Mouse (Mus musculus): ENCODE results near the gene Brpf1. TPM values are rescaled to one million over a fixed set of nuclear protein-coding genes. Genes with fewer than 3 reads are reported as not detected.
A peak's percentile ranks its signal among the peaks of the same experiment; 100 is the strongest.

Brpf1 gene
- total RNA-seq, 2 experiments from 2014 or later = 43.8 to 53.2 TPM

- no peak for ATAC-seq (replicated peaks; ENCODE audit: poor library complexity, severe bottlenecking)
These were observed 44.2 kb downstream of the Brpf1 start for GRCm38 (mm10) chr6:113351161-113351560.

- peak; percentile 95 for ATAC-seq (replicated peaks; ENCODE audit: poor library complexity, severe bottlenecking)
These were observed 44.7 kb downstream of the Brpf1 start for GRCm38 (mm10) chr6:113351653-113352052.

- ATAC-seq (replicated peaks; ENCODE audit: poor library complexity, severe bottlenecking) = no peak
These were observed 45.9 kb downstream of the Brpf1 start for GRCm38 (mm10) chr6:113352820-113353219.

- no peak for ATAC-seq (replicated peaks; ENCODE audit: poor library complexity, severe bottlenecking)
These were observed 46.8 kb downstream of the Brpf1 start for GRCm38 (mm10) chr6:113353696-113354095.

DNA sequence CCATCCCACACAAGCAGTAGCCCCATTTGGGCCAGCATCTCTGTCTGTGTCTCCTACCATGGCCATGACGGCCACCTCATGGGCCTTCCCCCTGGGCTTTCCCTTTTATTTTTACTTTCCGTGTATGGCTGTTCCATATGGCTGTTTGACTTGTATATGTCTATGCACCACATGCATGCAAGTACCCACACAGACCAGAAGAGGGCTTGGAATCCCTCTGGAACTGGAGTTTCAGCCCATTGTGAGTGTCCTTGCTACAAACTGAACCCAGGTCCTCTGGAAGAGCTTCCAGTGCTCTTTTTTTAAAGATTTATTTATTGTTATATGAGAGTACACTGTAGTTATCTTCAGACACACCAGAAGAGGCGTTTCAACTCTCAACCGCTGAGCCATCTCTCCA, 54.5 kb downstream of the Brpf1 start:
- ATAC-seq (replicated peaks; ENCODE audit: poor library complexity, severe bottlenecking) = no peak

DNA sequence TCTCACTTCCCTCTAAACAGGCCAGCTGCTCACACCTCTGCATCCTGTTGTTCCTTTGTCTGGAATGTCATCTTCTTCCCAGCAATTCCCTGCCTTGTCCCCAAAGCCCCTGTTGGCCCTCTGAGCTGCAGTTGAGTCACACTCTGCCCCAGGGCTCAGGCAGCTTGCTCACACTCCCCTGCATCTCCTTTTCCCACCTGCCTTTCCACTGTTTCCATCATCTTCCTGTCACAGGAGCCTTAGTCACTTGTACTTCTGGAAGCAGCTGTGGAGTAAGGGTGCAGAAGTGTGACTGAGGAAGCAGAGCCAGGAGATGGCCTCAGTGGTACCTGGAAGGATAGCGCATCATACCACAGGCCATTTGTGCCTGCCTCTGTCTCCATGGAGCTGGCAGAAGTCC, 55.3 kb downstream of the Brpf1 start:
- ATAC-seq (replicated peaks; ENCODE audit: poor library complexity, severe bottlenecking) = no peak

DNA sequence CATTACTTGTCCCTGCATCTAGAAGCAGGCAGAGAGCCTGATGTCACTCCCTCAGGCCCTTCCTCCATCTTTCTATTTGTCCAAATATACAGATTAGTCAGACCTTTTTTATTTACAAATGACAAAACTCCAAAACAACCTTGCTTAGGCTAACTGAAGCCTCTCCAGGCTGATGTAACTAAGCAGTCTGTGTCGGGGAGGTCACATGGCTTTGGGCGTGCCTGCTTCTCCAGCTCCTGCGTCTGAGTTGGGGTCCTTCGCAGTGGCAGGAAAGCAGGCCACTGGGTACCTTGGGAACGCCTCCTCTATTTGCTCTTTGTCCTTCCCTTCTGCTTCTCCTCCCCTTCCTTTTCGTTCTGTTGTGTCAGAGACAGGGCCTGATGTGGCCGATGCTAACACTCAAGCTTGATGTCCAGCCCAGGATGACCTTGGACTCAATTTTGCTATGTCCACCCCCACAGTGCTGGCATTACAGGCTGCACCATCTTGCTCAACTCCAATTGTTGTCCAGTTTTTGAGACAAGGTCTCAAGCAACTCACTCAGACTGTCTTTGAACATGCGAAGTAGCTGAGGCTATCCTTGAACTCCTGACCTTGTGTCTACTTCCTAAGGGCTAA, 57.7 kb downstream of the Brpf1 start:
- ATAC-seq (replicated peaks; ENCODE audit: poor library complexity, severe bottlenecking) = no peak

- ATAC-seq (replicated peaks; ENCODE audit: poor library complexity, severe bottlenecking) = no peak
These were observed 59.7 kb downstream of the Brpf1 start for GRCm38 (mm10) chr6:113366639-113367038.

GRCm38 (mm10) chr6:113367574-113367973, 60.6 kb downstream of the Brpf1 start:
- no peak for ATAC-seq (replicated peaks; ENCODE audit: poor library complexity, severe bottlenecking)

DNA sequence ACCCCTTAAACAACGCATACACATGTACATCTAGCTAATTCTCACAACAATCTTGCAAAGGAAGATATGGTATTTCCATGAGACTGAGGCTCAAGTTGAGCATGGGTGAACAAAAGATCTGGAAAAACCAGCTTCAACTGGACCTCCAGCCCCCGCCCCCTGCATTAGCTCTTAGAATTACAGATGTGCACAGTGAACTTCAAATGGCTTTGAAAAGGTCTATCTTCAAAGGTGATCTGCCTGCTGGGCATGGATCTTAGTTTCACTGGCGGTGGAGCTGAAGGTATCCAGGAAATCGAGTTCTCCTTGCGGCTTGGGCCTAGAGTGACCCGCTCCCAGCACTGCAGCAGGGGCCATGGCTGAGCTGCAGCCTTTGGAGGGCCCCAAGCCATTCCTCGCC, 61.2 kb downstream of the Brpf1 start:
- ATAC-seq (replicated peaks; ENCODE audit: poor library complexity, severe bottlenecking) = no peak

DNA sequence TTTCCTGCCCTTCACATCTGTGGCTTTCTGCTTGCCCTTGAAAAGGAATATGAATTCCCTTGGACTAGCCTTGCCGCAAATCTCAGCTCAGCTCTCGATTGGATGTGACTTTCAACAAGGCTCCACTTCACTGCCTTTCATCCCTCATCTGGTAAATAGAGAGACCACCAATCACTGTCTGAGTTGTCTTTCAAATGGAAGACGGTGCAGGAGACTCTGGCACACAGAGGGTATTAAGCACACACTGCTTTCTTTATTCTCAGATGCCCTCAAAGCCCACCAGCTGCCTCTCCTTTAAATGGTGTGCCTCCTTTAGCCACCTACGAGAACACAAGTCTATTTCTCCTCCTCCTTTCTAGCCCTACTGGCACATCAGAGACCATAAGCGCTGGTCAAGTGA, 61.6 kb downstream of the Brpf1 start:
- ATAC-seq (replicated peaks; ENCODE audit: poor library complexity, severe bottlenecking) = no peak

GRCm38 (mm10) chr6:113370194-113370929, 63.4 kb downstream of the Brpf1 start:
- ATAC-seq (replicated peaks; ENCODE audit: poor library complexity, severe bottlenecking) = no peak

DNA sequence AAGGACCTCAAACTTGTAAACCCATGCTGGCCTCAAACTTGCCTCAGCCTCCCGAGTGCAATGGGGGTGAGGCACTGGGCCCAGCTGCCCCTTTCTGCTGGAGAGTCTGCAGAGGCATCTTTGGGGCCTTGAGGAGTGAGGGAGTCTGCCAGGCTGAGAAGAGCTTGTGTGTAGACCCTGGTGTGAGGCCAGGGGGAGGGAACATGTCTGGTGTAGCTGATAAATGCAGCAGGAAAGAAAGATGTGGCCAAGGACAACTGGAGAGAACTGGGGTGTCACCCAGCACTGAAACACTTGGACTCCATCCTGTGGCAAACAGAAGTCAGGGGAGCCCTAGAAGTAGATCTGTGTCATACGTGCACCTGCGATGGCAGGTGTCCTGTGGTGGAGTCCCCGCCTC, 66.6 kb downstream of the Brpf1 start:
- no peak for ATAC-seq (replicated peaks; ENCODE audit: poor library complexity, severe bottlenecking)

Other genes starting within 250 kb of the Brpf1 start
- gene Setd5, start 229.8 kb upstream of the Brpf1 start, total RNA-seq (2014; fragmentation: Nextera tagmentation) = 114 and 124 TPM in 2 replicates
- 64.8 and 64.9 TPM in 2 replicates for gene Setd5, start 229.8 kb upstream of the Brpf1 start, total RNA-seq (2017)
- gene Lhfpl4, start 111.8 kb upstream of the Brpf1 start, total RNA-seq (2014; fragmentation: Nextera tagmentation) = not detected in 2 replicates
- gene Lhfpl4, start 111.8 kb upstream of the Brpf1 start, total RNA-seq (2017) = not detected in 2 replicates
- 32.4 and 37.6 TPM in 2 replicates for gene Mtmr14, start 69.3 kb upstream of the Brpf1 start, total RNA-seq (2014; fragmentation: Nextera tagmentation)
- gene Mtmr14, start 69.3 kb upstream of the Brpf1 start, total RNA-seq (2017) = 31.0 and 40.9 TPM in 2 replicates
- gene Cpne9, start 24.8 kb upstream of the Brpf1 start, total RNA-seq (2014; fragmentation: Nextera tagmentation) = 0.19 TPM in 1 of 2 replicates, not detected in the other
- gene Cpne9, start 24.8 kb upstream of the Brpf1 start, total RNA-seq (2017) = 0.39 TPM in 1 of 2 replicates, not detected in the other
- gene Ogg1, start 19.8 kb downstream of the Brpf1 start, total RNA-seq (2014; fragmentation: Nextera tagmentation) = 13.8 and 17.8 TPM in 2 replicates
- 6.4 and 7.9 TPM in 2 replicates for gene Ogg1, start 19.8 kb downstream of the Brpf1 start, total RNA-seq (2017)
- 18.7 and 23.0 TPM in 2 replicates for gene Camk1, start 36.8 kb downstream of the Brpf1 start, total RNA-seq (2014; fragmentation: Nextera tagmentation)
- 17.2 and 18.3 TPM in 2 replicates for gene Camk1, start 36.8 kb downstream of the Brpf1 start, total RNA-seq (2017)
- 18.9 and 21.0 TPM in 2 replicates for gene Tada3, start 70.7 kb downstream of the Brpf1 start, total RNA-seq (2014; fragmentation: Nextera tagmentation)
- 9.7 and 13.8 TPM in 2 replicates for gene Tada3, start 70.7 kb downstream of the Brpf1 start, total RNA-seq (2017)
- gene Arpc4, start 71.0 kb downstream of the Brpf1 start, total RNA-seq (2014; fragmentation: Nextera tagmentation) = 223 and 277 TPM in 2 replicates
- gene Arpc4, start 71.0 kb downstream of the Brpf1 start, total RNA-seq (2017) = 211 and 270 TPM in 2 replicates
- gene Ttll3, start 82.1 kb downstream of the Brpf1 start, total RNA-seq (2014; fragmentation: Nextera tagmentation) = 1.5 and 3.1 TPM in 2 replicates
- 0.26 and 1.8 TPM in 2 replicates for gene Ttll3, start 82.1 kb downstream of the Brpf1 start, total RNA-seq (2017)
- 10.8 and 15.3 TPM in 2 replicates for gene Rpusd3, start 112.2 kb downstream of the Brpf1 start, total RNA-seq (2014; fragmentation: Nextera tagmentation)
- 11.2 and 18.9 TPM in 2 replicates for gene Rpusd3, start 112.2 kb downstream of the Brpf1 start, total RNA-seq (2017)
- not detected in 2 replicates for gene Cidec, start 128.6 kb downstream of the Brpf1 start, total RNA-seq (2014; fragmentation: Nextera tagmentation)
- gene Cidec, start 128.6 kb downstream of the Brpf1 start, total RNA-seq (2017) = not detected in 2 replicates
- 53.5 and 73.6 TPM in 2 replicates for gene Jagn1, start 135.4 kb downstream of the Brpf1 start, total RNA-seq (2014; fragmentation: Nextera tagmentation)
- 23.2 and 28.3 TPM in 2 replicates for gene Jagn1, start 135.4 kb downstream of the Brpf1 start, total RNA-seq (2017)
- not detected in 2 replicates for gene Il17re, start 151.3 kb downstream of the Brpf1 start, total RNA-seq (2014; fragmentation: Nextera tagmentation)
- 0.31 and 0.43 TPM in 2 replicates for gene Il17re, start 151.3 kb downstream of the Brpf1 start, total RNA-seq (2017)
- not detected in 2 replicates for gene Il17rc, start 164.3 kb downstream of the Brpf1 start, total RNA-seq (2014; fragmentation: Nextera tagmentation)
- gene Il17rc, start 164.3 kb downstream of the Brpf1 start, total RNA-seq (2017) = not detected in 2 replicates
- gene Creld1, start 176.2 kb downstream of the Brpf1 start, total RNA-seq (2014; fragmentation: Nextera tagmentation) = 15.3 and 17.8 TPM in 2 replicates
- gene Creld1, start 176.2 kb downstream of the Brpf1 start, total RNA-seq (2017) = 6.7 and 9.4 TPM in 2 replicates
- not detected in 2 replicates for gene Prrt3, start 194.8 kb downstream of the Brpf1 start, total RNA-seq (2014; fragmentation: Nextera tagmentation)
- not detected in 2 replicates for gene Prrt3, start 194.8 kb downstream of the Brpf1 start, total RNA-seq (2017)
- 47.4 and 48.0 TPM in 2 replicates for gene Emc3, start 224.5 kb downstream of the Brpf1 start, total RNA-seq (2014; fragmentation: Nextera tagmentation)
- 38.7 and 41.8 TPM in 2 replicates for gene Emc3, start 224.5 kb downstream of the Brpf1 start, total RNA-seq (2017)
- gene Fancd2, start 224.5 kb downstream of the Brpf1 start, total RNA-seq (2014; fragmentation: Nextera tagmentation) = 23.8 and 27.4 TPM in 2 replicates
- gene Fancd2, start 224.5 kb downstream of the Brpf1 start, total RNA-seq (2017) = 28.2 and 33.2 TPM in 2 replicates

Data from granulocyte monocyte progenitor cell, adult 5-6 weeks (primary cell).